Mouse (Mus musculus): Measurements from ENCODE around the gene Olfr1375. TPM values are rescaled to one million over a fixed set of nuclear protein-coding genes. Genes with fewer than 3 reads are reported as not detected.
"Not testable (repeated sequence)": the region's sequence is repeated elsewhere in the genome, so short reads cannot be mapped to it uniquely, and the experiment has no call there.

Gene Olfr1375
- polyA plus RNA-seq, 1 experiment from 2014 or later = not detected

DNA sequence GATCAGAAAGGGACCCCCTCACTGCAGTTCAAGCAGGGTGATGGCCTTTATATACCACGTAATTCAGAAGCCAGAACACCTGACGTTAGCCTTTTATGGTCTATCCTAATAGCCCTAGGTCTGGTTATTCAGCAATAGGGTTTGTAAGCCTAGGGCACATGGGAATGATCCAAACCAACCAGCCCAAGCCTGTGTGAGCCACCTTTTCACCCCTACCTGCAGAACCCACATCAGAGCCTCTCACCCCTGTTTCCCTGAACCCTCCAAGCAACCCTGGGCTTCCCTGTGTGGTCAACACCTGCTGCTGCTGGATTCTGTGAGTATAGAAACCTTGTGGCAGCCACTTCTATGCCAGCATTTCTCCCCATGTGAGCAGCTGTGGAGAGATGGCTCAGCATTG lies 17.7 kb upstream of the Olfr1375 start:
- H3K27ac ChIP-seq (ENCODE audit: low read depth, low read length) = no peak overlapping the region
- H3K27me3 ChIP-seq (replicated peaks; ENCODE audit: control insufficient read depth, insufficient read depth, low read length) = no peaks in the 10 kb centered on the region
- no peaks in the 10 kb centered on the region for H3K9me3 ChIP-seq (ENCODE audit: control insufficient read depth)
- no peaks in the 10 kb centered on the region for H3K4me1 ChIP-seq (replicated peaks; ENCODE audit: control insufficient read depth, insufficient read depth, low read length)
- H3K9ac ChIP-seq (ENCODE audit: low read depth, low read length) = no peak overlapping the region
- H3K4me3 ChIP-seq (ENCODE audit: low read depth, low read length) = no peak overlapping the region
- no peak overlapping the region for H3K4me2 ChIP-seq (replicated peaks; ENCODE audit: low read depth)
- no peak for TF ChIP-seq CTCF (IDR thresholded peaks at IDR 0.05; ENCODE audit: low read depth)
- no peak for ATAC-seq
- WGBS = 72% methylated on average over 2 of the region's 2 CpGs
- H3K36me3 ChIP-seq (ENCODE audit: control insufficient read depth, insufficient read depth) = no peaks in the 10 kb centered on the region

DNA sequence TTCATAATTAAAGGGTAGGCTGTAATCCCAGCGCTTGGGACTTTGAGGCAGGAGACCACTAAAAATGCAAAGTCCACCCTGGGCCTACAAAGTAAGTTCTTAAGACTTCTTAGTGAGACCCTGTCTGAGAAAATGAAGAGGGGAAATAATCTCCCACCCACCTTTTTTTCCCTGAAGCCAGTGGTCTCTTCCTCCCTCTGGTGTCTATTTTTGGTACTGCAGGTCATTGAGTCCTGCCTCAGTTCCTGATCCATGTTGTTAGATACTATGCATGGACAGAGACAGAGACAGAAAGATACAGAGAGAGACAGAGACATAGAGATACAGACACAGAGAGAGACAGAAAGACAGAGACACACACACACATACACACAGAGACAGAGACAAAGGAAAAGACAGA lies 15.1 kb upstream of the Olfr1375 start:
- Histone ChIP-seq H3K4me1 (replicated peaks; ENCODE audit: control insufficient read depth, insufficient read depth, low read length) (no peaks in the 10 kb centered on the region), H3K9me3 (ENCODE audit: control insufficient read depth) (no peaks in the 10 kb centered on the region), H3K9ac (ENCODE audit: low read depth, low read length) (no peak overlapping the region), H3K27me3 (replicated peaks; ENCODE audit: control insufficient read depth, insufficient read depth, low read length) (no peaks in the 10 kb centered on the region), H3K4me3 (ENCODE audit: low read depth, low read length) (no peak overlapping the region), H3K4me2 (replicated peaks; ENCODE audit: low read depth) (no peak overlapping the region), H3K36me3 (ENCODE audit: control insufficient read depth, insufficient read depth) (no peaks in the 10 kb centered on the region), H3K27ac (ENCODE audit: low read depth, low read length) (no peak overlapping the region)
- WGBS = 29% methylated on average over 1 of the region's 1 CpGs
- peak; percentile 87 for TF ChIP-seq CTCF (IDR thresholded peaks at IDR 0.05; ENCODE audit: low read depth)
- ATAC-seq = no peak

DNA sequence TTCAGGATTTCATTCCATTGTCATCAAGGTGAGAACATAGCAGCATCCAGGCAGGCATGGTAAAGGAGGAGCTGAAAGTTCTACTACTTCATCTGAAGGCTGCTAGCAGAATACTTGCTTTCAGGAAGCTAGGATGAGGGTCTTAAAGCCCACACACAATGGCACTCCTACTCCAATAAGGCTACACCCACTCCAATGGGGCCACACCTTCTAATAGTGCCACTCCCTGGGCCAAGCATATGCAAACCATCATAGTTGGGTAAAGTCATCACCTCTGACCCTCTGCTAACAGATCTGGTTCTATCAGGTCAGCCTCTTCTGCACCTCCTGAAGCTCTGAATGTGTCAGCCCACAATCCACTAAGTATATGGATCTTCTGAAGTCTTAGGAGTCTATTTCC lies 13.8 kb upstream of the Olfr1375 start:
- H3K27me3 ChIP-seq (replicated peaks; ENCODE audit: control insufficient read depth, insufficient read depth, low read length); H3K4me1 ChIP-seq (replicated peaks; ENCODE audit: control insufficient read depth, insufficient read depth, low read length); H3K9ac ChIP-seq (ENCODE audit: low read depth, low read length); H3K9me3 ChIP-seq (ENCODE audit: control insufficient read depth); H3K27ac ChIP-seq (ENCODE audit: low read depth, low read length); ATAC-seq; H3K4me2 ChIP-seq (replicated peaks; ENCODE audit: low read depth); H3K4me3 ChIP-seq (ENCODE audit: low read depth, low read length); H3K36me3 ChIP-seq (ENCODE audit: control insufficient read depth, insufficient read depth): not testable (repeated sequence)

DNA sequence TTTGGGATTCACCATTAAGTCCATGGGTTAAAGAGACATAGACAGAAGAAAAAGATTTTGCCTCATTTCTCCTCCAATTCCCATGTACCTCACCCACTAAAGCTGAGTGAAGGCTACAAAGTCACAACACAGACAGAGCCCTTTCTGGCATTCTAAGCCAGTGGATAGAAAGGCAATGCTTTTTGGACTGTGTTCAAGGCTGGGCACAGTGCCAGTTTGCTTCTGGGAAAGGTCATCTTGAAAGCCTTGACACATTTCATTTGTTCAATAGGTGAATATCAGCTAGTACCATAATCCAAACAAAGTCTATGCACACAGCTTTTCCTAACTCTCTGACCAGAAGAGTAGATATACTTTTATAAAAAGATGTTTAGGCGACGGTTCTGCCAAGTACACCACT lies 12.0 kb upstream of the Olfr1375 start:
- H3K36me3 ChIP-seq (ENCODE audit: control insufficient read depth, insufficient read depth) = no peaks in the 10 kb centered on the region
- no peak overlapping the region for H3K4me2 ChIP-seq (replicated peaks; ENCODE audit: low read depth)
- H3K27ac ChIP-seq (ENCODE audit: low read depth, low read length) = no peak overlapping the region
- WGBS = 74% methylated on average over 2 of the region's 2 CpGs
- no peaks in the 10 kb centered on the region for H3K27me3 ChIP-seq (replicated peaks; ENCODE audit: control insufficient read depth, insufficient read depth, low read length)
- no peak overlapping the region for H3K9ac ChIP-seq (ENCODE audit: low read depth, low read length)
- no peaks in the 10 kb centered on the region for H3K9me3 ChIP-seq (ENCODE audit: control insufficient read depth)
- no peak for ATAC-seq
- no peaks in the 10 kb centered on the region for H3K4me1 ChIP-seq (replicated peaks; ENCODE audit: control insufficient read depth, insufficient read depth, low read length)
- no peak overlapping the region for H3K4me3 ChIP-seq (ENCODE audit: low read depth, low read length)
- no peak for TF ChIP-seq CTCF (IDR thresholded peaks at IDR 0.05; ENCODE audit: low read depth)

DNA sequence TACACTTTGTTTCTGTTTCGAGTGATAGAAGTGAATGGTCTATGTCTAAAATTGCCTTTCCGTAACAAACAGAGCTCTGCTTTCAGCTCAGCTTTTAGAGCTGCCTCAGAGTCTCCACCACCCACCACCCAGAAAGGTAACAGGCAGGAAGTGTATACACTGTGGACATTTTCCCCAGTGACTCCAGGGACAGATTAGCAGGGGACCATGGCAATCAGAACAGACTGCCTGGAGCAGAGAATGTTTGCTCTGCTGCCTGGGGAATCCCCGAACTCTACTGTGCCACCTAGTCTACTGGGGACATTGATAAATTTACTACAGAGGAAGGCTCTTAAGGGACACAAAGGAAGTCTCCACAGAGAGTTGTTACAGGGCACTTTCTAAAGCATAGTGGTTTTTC lies 3.1 kb upstream of the Olfr1375 start:
- 53% methylated on average over 3 of the region's 3 CpGs for WGBS
- H3K9me3 ChIP-seq (ENCODE audit: control insufficient read depth); H3K4me1 ChIP-seq (replicated peaks; ENCODE audit: control insufficient read depth, insufficient read depth, low read length); H3K27ac ChIP-seq (ENCODE audit: low read depth, low read length); H3K4me2 ChIP-seq (replicated peaks; ENCODE audit: low read depth); H3K9ac ChIP-seq (ENCODE audit: low read depth, low read length); H3K36me3 ChIP-seq (ENCODE audit: control insufficient read depth, insufficient read depth); H3K27me3 ChIP-seq (replicated peaks; ENCODE audit: control insufficient read depth, insufficient read depth, low read length); ATAC-seq; H3K4me3 ChIP-seq (ENCODE audit: low read depth, low read length): not testable (repeated sequence)

DNA sequence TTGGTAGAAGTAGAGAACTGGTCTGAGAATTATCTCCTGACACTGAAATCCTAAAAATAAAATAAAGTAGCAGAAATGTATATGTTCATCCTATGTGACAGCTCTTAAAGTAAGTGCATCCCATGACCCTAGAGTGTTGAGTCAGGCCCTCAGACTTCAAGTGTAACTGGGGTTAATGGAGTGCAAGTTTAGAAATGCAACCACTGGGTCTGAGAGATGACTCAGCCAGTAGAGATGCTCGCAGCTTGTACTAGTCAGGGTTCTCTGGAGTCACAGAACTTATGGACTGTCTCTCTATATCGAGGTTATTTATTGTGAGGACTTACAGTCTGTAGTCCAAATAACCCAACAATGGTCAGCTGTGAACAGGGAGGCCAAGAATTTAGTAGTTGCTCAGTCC lies 3.8 kb downstream of the Olfr1375 start:
- no peaks in the 10 kb centered on the region for H3K27me3 ChIP-seq (replicated peaks; ENCODE audit: control insufficient read depth, insufficient read depth, low read length)
- no peak for ATAC-seq
- TF ChIP-seq CTCF (IDR thresholded peaks at IDR 0.05; ENCODE audit: low read depth) = no peak
- H3K36me3 ChIP-seq (ENCODE audit: control insufficient read depth, insufficient read depth) = no peaks in the 10 kb centered on the region
- no peak overlapping the region for H3K4me3 ChIP-seq (ENCODE audit: low read depth, low read length)
- H3K9me3 ChIP-seq (ENCODE audit: control insufficient read depth) = no peaks in the 10 kb centered on the region
- WGBS = 60% methylated on average over 2 of the region's 2 CpGs
- no peaks in the 10 kb centered on the region for H3K4me1 ChIP-seq (replicated peaks; ENCODE audit: control insufficient read depth, insufficient read depth, low read length)
- no peak overlapping the region for H3K9ac ChIP-seq (ENCODE audit: low read depth, low read length)
- no peak overlapping the region for H3K27ac ChIP-seq (ENCODE audit: low read depth, low read length)
- no peak overlapping the region for H3K4me2 ChIP-seq (replicated peaks; ENCODE audit: low read depth)

DNA sequence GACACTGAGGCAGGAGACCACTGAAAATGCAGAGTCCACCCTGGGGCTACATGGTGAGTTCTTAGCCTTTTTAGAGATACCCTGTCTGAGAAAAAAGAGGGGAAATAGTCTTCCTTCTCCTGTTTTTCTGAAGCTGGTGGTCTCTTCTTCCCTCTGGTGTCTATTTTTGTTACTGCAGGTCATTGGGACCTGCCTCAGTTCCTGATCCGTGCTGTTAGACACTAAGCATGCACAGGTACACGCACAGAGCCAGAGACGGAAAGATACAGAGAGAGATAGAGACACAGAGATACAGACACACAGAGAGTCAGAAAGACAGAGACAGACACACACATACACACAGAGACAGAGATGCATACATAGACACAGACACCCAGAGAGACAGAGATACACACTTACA lies 5.3 kb downstream of the Olfr1375 start:
- Histone ChIP-seq H3K4me1 (replicated peaks; ENCODE audit: control insufficient read depth, insufficient read depth, low read length) (no peaks in the 10 kb centered on the region), H3K27me3 (replicated peaks; ENCODE audit: control insufficient read depth, insufficient read depth, low read length) (no peaks in the 10 kb centered on the region), H3K9ac (ENCODE audit: low read depth, low read length) (no peak overlapping the region), H3K27ac (ENCODE audit: low read depth, low read length) (no peak overlapping the region), H3K4me3 (ENCODE audit: low read depth, low read length) (no peak overlapping the region), H3K4me2 (replicated peaks; ENCODE audit: low read depth) (no peak overlapping the region), H3K36me3 (ENCODE audit: control insufficient read depth, insufficient read depth) (no peaks in the 10 kb centered on the region), H3K9me3 (ENCODE audit: control insufficient read depth) (no peaks in the 10 kb centered on the region)
- 26% methylated on average over 3 of the region's 3 CpGs for WGBS
- no peak for ATAC-seq
- TF ChIP-seq CTCF (IDR thresholded peaks at IDR 0.05; ENCODE audit: low read depth) = peak; percentile 66
